Mouse (Mus musculus): ENCODE results near the gene Scn9a. TPM values are rescaled to one million over a fixed set of nuclear protein-coding genes. Genes with fewer than 3 reads are reported as not detected.

The Scn9a gene
- not detected for total RNA-seq (2023)

DNA sequence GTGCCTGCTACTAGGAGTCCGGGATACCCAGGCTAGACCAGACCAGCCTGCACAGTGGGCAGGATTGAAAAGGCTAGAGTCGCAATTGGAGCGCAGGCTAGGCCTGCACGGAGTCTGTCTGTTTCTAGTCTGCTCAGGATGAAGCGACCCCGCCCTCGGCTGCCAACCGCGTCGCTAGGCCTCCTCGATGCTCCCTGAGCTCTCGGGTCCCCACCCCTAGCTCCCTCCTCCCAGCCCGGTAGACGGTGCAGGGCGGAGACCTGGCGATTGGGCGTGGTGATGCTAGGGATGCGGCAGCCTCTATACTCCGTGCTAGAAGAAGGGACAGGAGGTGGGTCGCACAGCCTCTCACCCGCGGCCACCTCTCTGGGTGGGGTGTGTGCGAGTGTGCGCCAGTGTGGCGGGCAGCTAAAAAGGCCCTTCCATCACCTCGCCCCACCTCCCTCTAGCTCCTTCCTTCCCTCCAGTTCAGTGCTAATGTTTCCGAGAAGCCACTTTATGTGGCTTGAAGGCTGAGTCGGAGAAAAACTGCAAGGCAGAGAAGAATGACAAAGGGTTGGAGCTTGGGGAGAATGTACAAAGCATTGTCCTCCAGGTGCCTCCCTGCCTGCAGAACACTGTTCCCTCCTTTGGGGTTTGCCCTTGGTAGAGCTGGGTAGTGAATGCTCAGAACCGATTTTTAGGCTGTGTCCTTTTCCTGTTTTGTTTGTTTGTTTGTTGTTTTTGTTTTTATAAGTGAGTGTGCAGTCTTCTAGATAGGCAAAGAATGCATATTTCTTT, at the start of gene Scn9a:
Gene Scn9a (minus strand): TSS at position 383 of the 780 bp plus-strand sequence.

DNA sequence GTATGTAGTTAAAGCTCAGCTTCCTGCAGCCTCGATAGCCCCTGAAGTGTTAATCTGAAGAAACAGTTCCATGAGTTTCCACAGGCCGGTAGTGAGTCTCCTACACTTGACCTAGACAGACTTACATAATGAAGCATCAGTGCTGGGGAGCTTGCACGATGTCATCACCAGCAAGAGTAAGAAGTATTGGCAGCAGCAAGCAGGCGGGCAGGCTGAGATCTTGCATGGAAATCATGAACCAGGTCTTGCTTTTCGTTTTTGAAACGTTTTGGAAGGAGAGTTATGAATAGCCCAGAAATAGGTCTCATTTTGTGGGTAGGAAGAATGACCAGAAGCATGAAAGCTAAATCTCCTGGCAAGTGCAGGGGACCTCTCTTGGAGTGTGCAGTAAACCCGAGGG, 194.1 kb downstream of the Scn9a start, which contains the start of gene Scn1a:
Gene Scn1a (minus strand): TSS at position 130 of the 400 bp plus-strand sequence.

Other genes starting within 250 kb of the Scn9a start
- gene Scn1a, start 194.1 kb downstream of the Scn9a start, total RNA-seq (2023), result not detected
- gene Scn7a, start 150.0 kb upstream of the Scn9a start, total RNA-seq (2023), result not detected

Data from neutrophil, adult 59 days (primary cell).